Mouse (Mus musculus): Measurements from ENCODE around the gene Add3.

The Add3 gene

DNA sequence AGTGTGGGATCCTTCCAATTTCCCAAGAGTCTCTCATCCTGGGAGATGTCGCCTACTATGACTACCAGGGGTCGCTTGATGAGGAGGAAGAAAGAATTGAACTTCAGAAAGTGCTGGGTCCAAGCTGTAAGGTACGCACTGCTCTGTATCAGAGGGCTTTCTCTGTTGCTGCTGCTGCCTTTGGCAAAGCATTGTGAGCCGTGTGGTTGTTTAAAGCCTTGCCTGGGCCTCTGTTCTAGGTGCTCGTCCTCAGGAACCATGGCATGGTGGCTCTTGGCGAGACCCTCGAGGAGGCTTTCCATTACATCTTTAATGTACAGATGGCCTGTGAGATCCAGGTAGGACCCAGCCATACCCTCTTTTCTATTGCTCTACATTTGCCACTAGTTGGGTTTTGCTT, 93.3 kb downstream of the Add3 start:
- no peak for DNase-seq (ENCODE audit: low read depth, low spot score)

DNA sequence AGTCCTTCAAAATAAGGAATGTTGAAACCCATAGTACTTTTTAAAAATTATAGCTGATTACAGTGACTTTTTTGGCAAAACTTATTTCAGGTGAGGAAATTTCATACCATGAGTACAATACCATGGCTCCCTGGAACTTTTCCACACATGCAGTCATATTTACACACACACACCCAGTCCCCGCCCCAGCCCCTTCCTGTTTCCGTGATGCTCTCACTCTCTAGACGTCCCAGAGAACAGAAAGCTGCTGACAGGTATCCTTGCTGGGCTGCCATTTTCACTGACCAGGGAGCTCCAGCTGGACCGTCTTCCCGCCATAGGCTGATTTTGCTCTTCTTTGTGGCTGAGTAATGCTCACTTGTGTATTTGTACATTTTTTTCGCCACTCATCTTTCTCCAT, 101.6 kb downstream of the Add3 start:
- no peak for DNase-seq (ENCODE audit: low read depth, low spot score)

DNA sequence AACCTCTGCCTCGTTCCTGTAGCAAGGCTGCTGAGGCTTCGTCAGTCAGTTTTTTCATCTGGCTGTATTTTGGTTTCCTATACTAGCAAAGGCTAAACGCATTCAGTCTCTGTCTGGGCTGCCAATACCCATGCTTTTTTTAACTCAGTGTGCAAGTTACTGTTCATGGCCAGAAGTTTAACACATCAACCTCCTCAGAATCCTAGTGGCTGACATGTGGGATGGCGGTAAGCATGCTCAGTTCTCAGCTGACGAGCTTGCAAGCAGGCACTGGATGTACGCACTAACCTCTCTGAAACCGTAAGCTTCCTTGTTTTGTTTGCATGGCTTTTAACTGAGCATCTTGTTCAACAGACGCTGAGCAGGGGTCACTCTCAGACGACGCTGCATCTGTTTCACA, 103.7 kb downstream of the Add3 start:
- no peak for DNase-seq (ENCODE audit: low read depth, low spot score)

DNA sequence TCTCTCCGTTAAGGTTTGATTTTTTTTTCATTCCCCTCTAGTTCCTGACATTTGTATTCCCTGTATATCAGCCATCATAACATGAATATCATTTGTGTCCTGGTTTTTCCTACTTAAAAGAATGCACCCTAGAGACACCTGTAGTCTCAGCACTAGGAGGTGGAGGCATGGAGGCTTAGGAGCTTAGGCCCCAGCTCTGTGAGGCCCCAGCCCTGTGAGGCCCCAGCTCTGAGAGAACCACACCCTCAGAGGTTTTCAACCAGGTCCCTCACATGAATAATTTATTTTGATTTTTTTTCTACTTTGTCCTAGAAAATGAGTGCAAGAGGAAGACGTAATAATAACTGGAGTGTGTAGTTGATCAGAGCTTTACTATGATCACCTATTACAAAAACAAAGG, 107.3 kb downstream of the Add3 start:
- DNase-seq (ENCODE audit: low read depth, low spot score), result no peak

DNA sequence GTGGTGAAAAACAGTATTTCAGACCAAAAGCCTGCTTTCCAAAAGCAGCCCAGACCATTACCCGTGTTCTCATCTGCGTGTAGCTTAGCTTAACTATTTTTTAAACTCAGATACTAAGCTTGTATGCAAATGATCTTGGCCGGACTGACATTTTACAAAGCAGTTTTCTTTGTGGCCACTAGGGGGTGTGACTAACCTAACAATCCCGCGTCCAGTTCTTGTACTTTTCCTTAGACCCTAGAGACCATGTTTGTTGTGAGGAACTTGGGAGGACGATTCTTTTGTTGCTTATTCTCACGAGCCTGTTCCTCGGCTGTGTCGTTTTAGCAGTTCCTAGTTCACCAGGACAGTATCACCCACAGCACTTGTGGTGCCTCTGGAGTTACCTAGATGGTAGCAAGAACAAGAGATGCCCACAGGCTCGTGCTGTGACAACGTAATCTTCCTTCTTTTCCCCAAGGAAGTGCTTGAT, 107.8 kb downstream of the Add3 start:
- peak; percentile 64 for DNase-seq (ENCODE audit: low read depth, low spot score)

DNA sequence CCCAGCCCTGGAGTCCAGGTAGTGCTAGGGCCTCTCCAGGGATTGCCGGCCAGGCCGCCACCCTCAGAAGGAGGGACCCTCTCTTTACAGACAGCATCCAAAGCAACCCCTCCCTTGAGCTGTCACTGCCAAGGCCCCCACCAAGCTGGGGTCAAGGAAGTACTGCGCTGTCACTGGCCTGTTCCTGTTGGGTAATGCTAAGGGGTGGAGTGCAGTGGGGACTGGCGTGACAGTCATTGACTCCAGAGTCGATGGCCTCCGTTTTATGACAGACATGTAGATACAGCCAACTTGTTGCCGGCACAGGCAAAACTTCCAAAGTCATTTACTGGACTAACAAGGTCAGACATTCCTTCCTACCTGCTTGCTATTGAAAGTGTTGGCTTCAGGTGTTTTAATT, 110.8 kb downstream of the Add3 start:
- DNase-seq (ENCODE audit: low read depth, low spot score), result no peak

DNA sequence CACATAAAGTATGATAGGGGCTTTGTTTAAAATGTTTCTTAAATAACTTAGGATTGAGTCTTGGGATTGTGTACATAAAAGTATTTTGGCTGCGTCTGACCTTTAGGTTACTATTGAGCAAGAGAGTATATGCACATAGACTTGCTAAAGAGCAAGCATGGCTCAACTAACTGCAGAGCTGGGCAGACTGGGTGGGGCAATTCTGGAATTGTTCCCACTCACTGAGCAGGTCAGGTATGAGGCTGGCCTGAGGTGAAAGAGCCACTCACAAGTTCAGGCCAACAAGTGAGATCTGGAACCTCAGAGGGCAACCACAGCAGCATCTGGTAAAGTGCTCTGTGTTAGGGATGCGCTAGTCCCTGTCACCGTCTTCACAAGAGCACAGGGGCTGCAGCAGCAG, 111.4 kb downstream of the Add3 start:
- DNase-seq (ENCODE audit: low read depth, low spot score), result no peak

DNA sequence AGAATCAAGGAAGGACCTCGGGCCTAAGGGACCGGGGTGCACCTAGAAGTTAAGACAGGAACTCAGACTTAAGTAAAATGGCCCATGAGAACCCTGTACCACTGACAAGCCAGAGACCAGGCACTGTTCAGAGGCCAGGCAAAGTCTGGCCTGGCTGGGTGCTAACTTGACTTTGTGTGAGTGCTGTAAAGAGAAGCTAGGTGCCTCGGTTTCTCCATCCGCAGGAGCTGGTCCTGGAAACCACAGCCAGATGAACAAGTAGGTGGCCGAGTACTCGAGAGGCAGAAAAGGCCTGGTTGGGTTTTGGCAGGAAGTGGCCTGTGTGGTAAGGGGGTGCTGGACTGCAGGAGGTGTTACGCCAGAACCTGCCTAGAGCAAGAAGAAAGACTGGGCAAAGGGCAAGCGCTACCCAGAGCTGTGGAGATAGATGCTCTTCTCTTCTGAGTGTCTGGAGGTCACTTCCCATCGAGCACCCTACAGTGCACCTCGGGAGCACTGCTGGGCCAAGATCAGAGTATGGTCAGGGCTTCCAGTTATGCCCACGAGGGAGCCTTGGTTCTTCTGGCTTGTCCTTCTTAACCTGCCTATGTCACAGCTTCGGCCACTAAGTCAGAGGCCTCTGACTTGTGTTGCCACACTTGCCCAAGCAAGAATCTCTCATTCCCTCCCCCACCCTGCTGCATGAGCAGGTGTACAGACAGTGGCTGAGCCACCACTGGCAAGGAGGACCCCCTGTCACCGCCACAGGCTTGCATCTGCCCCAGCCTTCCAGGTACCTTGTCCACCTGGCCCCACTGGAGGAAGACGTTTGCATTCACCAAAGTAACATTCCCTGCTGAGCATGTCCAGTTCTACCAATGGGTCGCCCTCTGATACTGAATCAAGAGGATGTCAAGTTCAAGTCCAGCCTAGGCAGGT, 112.1 kb downstream of the Add3 start:
- DNase-seq (ENCODE audit: low read depth, low spot score), result no peak

DNA sequence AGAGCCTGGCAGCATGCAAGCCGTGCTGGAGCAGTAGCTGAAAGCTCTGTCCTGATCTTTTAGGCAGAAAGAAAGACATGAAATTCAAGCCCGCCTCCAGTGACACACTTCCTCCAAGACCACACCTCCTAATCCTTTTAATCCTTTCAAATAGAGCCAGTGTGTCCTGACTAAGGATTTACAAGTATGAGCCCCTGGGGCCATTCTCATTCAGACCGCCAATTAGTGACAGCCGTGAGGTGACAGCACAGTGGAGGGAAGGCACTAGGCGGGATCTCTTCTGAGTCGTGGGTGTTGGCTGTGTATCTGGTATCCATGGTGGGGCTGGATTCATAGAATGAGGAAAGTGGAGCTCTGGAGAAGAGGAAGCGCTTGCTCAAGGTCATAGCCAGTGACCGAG, 116.1 kb downstream of the Add3 start:
- no peak for DNase-seq (ENCODE audit: low read depth, low spot score)

DNA sequence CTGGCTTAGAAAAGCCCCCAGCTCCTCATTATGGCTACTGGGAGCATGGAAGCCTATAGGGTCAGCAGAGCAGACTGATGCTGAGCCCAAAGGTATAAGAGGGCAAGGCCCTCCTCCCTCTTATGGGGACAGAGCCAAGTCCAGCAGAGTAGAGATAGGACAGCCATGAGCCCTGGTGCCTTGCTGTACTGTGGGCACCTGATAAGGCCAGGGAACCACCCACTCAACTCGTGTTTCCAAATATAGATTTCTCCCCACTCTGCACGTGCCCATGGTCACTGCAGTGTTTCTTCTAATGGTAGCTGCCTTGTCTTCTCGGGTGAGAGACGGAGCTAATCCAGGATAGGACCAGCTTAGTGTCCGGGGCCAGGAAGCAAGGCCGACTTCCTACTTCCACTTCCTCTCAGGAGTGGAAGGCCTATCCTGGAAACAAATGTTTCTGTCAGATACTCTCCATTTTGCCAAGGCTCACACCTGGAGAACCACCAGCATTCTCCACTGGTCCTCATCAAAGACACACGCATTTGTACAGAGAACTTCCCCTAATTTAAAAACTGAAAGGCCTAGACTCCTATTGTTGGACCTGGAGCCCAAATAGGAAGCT, 116.8 kb downstream of the Add3 start:
- DNase-seq (ENCODE audit: low read depth, low spot score), result peak; percentile 19

DNA sequence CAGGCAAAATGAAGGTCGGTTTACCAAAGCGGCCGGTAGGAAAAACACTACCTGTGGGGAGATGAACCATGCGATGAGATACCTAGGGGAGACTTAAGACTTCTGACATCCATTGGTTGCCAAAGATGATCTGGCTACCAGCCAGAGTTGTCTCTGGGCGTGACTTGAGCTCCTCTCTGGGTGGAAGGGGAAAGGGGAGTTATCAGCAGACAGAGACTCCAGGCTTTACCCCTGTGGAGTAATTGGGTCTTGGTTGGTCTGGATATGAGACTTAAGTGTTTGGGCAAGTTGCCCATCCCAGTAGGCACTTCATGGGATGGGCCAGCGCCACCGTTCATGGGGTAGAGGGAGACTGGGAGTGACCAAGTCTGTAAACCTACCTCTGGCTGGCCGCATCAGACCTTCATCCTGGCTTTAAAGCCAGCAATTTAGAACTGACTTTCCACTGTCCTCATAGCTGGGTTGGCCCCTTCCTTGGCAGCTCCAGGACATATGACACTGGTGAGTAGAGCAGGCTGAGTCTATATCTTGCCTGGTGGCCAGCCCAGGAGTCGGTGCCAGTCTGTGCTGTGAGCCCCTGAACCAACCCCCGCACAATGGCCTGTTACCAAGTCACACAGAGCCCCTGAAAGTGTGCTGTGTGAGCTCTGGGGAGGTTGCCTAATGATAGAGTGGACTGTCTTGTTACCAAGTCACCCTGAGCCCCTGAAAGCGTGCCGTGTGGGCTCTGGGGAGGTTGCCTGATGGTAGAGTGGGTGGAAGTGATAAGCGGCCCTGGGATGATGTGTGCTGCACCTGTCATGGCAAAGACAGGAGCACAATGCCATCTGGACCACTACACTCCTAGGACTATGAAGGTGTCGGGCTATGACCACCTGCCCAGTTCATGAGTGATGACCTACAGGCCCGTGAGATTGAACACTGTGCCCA, 117.7 kb downstream of the Add3 start:
- peak; percentile 59 for DNase-seq (ENCODE audit: low read depth, low spot score)

DNA sequence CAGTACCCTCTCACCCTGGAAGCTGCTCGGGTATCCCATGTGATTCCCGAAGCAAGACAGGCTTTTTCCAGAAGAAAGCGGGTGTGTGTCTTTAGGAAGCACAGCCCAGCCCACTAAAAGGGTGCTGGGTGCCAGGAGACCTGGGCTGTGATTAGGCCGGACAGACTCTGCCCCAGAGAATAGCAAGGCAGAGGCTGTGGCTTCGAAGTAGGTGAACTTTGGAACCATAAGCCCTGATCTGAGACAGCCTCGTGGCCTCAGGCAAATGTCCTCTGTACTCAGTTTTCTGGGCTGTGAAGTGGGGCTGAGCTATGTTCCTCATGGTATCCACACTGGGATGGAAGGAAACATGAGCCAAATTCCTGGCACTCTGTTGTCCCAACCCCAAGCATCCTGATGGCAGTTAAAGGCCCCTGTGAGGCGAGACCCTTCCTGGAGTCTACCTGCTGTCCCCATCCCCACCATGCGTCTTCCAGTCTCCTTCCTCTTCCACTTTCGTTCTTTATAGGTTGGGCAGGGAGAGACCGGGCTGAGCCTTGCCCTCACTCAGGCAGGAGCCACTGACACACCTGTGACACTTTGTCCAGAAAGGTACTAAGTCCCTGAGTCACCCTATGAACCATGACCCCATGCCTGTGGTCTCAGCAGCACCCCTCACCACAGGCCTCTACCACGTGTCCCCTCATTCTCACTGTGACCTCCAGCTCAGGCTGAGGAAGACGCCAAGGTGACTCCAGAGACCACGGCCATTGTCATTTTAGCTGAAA, 118.7 kb downstream of the Add3 start:
- DNase-seq (ENCODE audit: low read depth, low spot score), result no peak

DNA sequence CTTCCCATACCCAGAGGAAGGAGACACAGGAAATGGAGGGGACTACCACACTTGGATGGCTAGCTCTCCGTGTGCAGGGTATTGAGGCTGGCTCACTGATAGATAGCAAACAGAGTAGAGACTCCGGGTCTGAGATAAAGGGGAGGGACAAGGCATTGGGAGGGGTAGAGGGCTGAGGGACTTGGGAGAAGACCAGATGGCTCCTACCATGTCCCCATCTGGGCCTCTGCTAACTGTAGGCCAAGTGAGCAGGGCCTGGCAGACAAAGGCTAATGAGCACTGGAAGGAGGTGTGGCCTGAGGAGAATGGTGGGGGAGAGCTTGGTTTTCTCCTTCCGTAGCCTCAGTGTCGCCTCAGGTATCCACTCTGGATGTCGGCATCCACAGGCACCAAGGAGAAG, 119.3 kb downstream of the Add3 start:
- DNase-seq (ENCODE audit: low read depth, low spot score), result no peak

DNA sequence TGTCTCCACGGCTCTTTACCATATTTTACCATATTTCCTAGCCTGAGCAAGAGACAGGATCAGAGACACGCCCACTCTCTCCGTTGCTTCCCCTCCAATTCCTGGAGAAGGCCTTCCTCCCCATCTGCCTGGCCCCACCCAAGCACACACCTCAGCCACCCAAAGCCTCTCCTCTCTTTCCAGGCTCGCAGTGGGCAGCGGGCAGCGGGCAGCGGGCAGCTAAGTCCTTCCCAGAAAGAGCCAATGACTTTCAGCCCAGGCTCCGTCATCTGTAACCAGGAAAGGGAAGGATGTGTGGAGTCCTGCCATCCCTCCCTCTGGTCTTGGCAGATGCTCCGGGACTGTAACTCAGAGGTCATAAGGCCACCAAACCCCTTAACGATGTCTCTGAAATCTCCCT, 120.0 kb downstream of the Add3 start:
- no peak for DNase-seq (ENCODE audit: low read depth, low spot score)

DNA sequence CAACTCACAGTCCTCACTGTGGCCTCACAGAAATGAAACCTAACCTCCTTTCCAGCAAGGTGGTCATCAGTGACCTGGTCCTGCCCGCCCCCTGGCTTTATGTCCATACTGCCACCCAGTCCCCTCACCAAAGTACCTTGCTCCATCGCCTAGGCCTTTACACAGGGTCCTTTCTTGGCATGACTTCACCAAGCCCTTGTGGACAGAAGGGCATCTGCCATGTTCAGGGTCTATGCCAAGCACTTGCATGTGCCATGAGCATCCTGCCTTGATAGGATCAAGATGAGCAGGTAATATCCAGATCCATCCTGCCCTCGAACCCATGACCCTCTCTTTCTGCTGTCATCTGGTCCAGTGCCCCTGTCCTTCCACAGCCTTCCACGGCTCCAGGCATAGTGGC, 120.6 kb downstream of the Add3 start:
- DNase-seq (ENCODE audit: low read depth, low spot score), result no peak

DNA sequence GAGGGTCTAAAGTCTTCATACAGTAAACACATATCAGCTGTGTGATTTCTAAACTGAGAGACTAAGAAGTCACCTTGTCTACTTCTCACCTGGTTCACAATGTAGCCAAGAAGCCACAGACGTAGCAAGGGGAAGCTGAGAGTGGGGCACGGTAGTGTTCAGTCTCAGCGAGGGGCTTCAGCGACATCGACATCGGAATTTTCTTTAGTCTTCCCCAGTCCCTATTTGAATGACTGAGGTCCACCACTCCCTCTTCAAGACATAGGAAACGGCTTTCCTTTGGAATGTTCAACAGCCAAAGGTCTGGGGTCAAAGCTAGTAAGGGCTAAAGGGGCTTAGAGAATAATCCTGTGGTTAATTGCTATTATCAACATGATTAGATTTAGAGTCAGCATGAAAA, 121.8 kb downstream of the Add3 start:
- no peak for DNase-seq (ENCODE audit: low read depth, low spot score)

DNA sequence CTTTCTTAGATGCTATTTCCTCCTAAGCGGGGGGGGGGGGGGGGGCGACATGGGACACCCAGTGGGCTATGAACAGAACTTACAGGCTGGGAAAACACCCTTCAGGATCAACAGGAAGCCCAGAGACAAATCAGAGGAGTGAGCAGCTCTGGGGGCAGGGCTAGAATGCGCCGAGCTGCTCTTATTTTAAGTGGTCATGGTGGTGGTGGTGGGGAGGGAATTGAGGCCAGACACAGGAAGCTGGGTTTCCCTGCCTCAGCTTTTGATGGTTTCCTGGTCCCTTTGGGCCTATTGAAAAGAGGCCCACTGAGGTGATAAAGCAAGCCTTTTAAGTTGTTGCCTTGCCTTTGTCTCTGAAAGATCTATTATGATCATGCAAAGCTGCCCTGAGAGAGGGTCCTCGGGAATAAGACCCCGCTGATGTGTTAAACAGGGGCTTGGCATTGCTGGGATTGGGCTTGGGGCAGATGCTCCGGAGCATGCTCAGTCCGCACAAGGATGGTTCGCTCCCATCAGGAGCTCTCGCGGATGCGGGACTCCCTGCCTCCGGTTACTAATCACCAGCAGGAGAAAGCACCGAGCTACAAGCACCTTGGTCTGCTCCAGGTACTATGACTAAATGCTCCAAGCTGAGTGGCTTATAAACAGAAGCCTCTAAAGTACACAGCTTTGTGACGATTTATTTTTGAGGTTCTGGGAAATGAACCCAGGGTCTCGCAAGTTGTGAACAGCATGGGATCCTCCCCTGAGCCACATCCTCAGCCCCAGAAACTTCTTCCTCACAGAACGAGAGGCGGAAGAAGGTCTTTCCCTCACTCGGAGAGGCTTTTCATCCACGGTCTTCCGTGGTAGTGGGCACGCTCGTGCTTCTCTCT, 123.9 kb downstream of the Add3 start:
- no peak for DNase-seq (ENCODE audit: low read depth, low spot score)

DNA sequence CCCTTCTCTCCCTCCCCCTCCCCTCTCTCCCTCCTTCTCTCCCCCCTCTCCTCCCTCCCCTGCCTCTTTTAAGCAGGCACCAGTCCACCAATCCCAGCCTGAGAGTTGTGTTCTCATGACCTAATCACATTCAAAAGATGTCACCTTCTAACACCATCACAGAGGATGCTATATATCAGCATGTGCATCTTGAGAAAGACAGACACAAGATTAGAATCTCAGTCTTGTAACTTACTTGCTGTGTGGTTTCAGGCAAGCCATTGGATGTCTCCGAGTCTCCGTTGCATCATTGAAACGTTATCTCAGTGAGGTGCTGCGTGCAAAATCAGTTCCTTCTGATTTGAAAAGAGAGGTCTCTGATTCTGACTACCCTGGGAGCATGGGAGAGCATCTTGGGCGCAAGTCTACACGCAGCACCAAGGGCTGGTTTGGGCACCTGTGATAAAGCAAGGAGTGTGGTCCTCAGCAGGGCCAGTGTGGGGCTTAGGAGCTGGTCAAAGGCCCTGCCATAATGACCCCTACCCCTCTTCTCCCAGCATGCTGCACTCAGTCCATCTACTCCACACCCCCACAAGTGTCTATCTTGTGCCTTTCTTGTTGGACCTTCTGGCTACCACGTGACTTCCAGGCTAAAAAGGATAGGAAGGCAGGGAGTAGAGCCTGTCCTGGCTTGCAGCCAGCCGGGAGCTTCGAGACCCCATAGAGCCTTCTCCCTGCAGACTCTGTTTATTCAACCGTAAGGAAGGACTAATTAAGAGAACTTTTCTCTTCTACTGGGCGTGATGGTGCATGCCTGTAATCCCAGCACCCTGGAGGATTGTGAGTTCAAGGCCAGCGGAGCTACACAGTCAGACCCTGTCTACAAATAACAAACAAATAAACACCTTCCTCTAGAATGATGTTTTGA, 124.8 kb downstream of the Add3 start:
- DNase-seq (ENCODE audit: low read depth, low spot score), result no peak

DNA sequence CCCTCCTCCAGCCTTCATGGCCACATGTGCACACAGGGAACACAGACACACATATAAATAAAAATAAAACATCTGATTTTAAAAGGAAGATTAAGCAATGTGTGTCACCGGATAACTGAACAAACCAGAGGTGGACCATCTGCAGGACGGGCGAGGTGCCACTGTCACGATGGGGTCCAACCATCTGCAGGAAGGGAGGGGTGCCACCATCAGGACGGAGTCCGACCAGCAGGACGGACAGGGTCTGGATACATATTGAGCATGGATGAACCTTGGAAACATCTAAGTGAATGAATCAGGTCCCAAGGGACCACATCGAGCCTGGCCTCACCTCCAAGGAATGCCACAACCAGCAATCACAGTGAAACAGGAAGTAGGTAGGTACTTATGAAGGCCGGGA, 127.1 kb downstream of the Add3 start:
- DNase-seq (ENCODE audit: low read depth, low spot score), result no peak
